Mouse (Mus musculus): ENCODE measurements around the gene Dgkh. TPM values are rescaled to one million over a fixed set of nuclear protein-coding genes. Genes with fewer than 3 reads are reported as not detected.

Gene Dgkh
- polyA plus RNA-seq, 1 experiment from 2014 or later = 4.4 TPM

Other genes with a start within 250 kb of the Dgkh start
- 18.6 and 19.3 TPM in 2 replicates for gene Akap11, start 196.0 kb downstream of the Dgkh start, polyA plus RNA-seq (2014; fragmentation: Nextera tagmentation; extraction: Ambion mirVana)
- 11.7 and 13.1 TPM in 2 replicates for gene Vwa8, start 116.3 kb upstream of the Dgkh start, polyA plus RNA-seq (2014; fragmentation: Nextera tagmentation; extraction: Ambion mirVana)

Measured in embryonic facial prominence, embryonic 14.5 days (tissue).